8 mouse cellular contexts compared by ENCODE assay signal in the genomic region with DNA sequence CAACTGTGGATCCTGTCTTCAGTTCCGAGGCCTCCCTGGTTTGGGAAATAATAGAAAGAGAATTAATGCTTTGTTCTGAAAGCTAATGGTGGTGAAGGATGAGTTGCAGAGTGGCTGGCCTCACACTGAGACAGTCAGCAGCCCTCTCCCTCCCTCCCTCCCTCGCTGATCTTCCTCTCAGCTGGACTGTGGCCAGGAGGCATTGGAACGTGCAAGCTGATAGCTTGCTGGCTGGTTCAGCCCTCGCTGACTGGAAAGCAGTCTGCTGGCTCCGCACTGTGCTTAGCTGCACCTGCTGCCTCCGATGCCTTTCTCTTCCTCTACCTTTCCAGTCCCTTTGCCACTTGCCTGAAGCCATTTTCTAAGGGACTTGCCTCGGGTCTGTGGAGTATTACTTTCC.
DNase-seq lines count a peak whose midpoint lies in the region; ATAC-seq and TF ChIP-seq lines count a peak whose summit lies in the region.

No protein-coding gene starts in this region.

- 40% methylated on average over 7 of the region's 7 CpGs for WGBS in lung, adult 2 months
- 7% methylated on average over 7 of the region's 7 CpGs for WGBS in heart, embryonic 10.5 days
- 26% methylated on average over 7 of the region's 7 CpGs for WGBS in kidney, embryonic 14.5 days
- WGBS in stomach, postnatal 0 days: 20% methylated on average over 7 of the region's 7 CpGs

- H3K4me1 ChIP-seq in lung, adult 2 months (ENCODE audit: control insufficient read depth, insufficient read depth, low read length): peaks cover 4% of the 10 kb centered on the region; the same call in 1 of the 2 replicates
- peaks cover 64% of the 10 kb centered on the region for H3K4me1 ChIP-seq in heart, embryonic 10.5 days
- H3K4me1 ChIP-seq in kidney, embryonic 14.5 days (ENCODE audit: control insufficient read depth, insufficient read depth, low read length): 0 out of 2 replicates have a peak, but pooled peaks cover 8% of the 10 kb centered on the region
- H3K4me1 ChIP-seq in stomach, postnatal 0 days (replicated peaks; ENCODE audit: control insufficient read depth, insufficient read depth): no peaks in the 10 kb centered on the region

- no peak overlapping the region for H3K4me3 ChIP-seq in lung, adult 2 months (replicated peaks; ENCODE audit: extremely low read depth, low read depth, low read length)
- H3K4me3 ChIP-seq in heart, embryonic 10.5 days: peak overlapping the region; percentile 33; the same call in 1 of the 2 replicates
- no peak overlapping the region for H3K4me3 ChIP-seq in kidney, embryonic 14.5 days (ENCODE audit: low read length)
- no peak overlapping the region for H3K4me3 ChIP-seq in stomach, postnatal 0 days (ENCODE audit: low read depth, low read length)

- H3K27me3 ChIP-seq in heart, embryonic 10.5 days (ENCODE audit: insufficient read depth, poor library complexity, severe bottlenecking): no peaks in the 10 kb centered on the region
- no peaks in the 10 kb centered on the region for H3K27me3 ChIP-seq in kidney, embryonic 14.5 days (ENCODE audit: control insufficient read depth, insufficient read depth, low read length)
- no peaks in the 10 kb centered on the region for H3K27me3 ChIP-seq in stomach, postnatal 0 days (ENCODE audit: control insufficient read depth, insufficient read depth, low read length)

- no peaks in the 10 kb centered on the region for H3K36me3 ChIP-seq in heart, embryonic 10.5 days
- no peaks in the 10 kb centered on the region for H3K36me3 ChIP-seq in kidney, embryonic 14.5 days (ENCODE audit: control insufficient read depth, insufficient read depth, low read length)
- no peaks in the 10 kb centered on the region for H3K36me3 ChIP-seq in stomach, postnatal 0 days (ENCODE audit: control insufficient read depth, insufficient read depth, low read length)

- no peak overlapping the region for H3K4me2 ChIP-seq in kidney, embryonic 14.5 days (replicated peaks; ENCODE audit: low read depth, low read length)
- H3K4me2 ChIP-seq in stomach, postnatal 0 days (replicated peaks; ENCODE audit: low read depth): no peak overlapping the region

- no peak overlapping the region for H3K9ac ChIP-seq in kidney, embryonic 14.5 days (ENCODE audit: low read depth, low read length)
- H3K9ac ChIP-seq in stomach, postnatal 0 days (ENCODE audit: low read length): no peak overlapping the region

- ATAC-seq in kidney, embryonic 14.5 days (ENCODE audit: low FRiP score, low TSS enrichment): peak; percentile 75
- ATAC-seq in megakaryocyte progenitor cell, adult 5-6 weeks (replicated peaks; ENCODE audit: poor library complexity): peak; percentile 62
- no peak for ATAC-seq in stomach, postnatal 0 days (ENCODE audit: low FRiP score, low TSS enrichment)

- H3K27ac ChIP-seq in heart, embryonic 10.5 days: peak overlapping the region; percentile 47; the same call in 1 of the 2 replicates
- H3K27ac ChIP-seq in kidney, embryonic 14.5 days (ENCODE audit: low read depth, low read length): no peak overlapping the region
- no peak overlapping the region for H3K27ac ChIP-seq in stomach, postnatal 0 days (replicated peaks)

- TF ChIP-seq CTCF in lung, adult 2 months (IDR thresholded peaks at IDR 0.05; ENCODE audit: insufficient read depth, low read length): no peak
- TF ChIP-seq CTCF in stomach, postnatal 0 days (IDR thresholded peaks at IDR 0.05; ENCODE audit: low read depth): no peak

- TF ChIP-seq EP300 in stomach, postnatal 0 days (optimal IDR thresholded peaks at IDR 0.05): no peak

- peak; percentile 45 to 58 for DNase-seq in lung, adult 18-20 months
- no peak for DNase-seq in lung, adult 2 months
- peak; percentile 63 for DNase-seq in embryo, embryonic 10 days (ENCODE audit: low spot score)
- DNase-seq in heart, embryonic 10.5 days (ENCODE audit: low spot score): peak; percentile 91
- peak; percentile 41 for DNase-seq in stomach, postnatal 0 days (ENCODE audit: low spot score)
- DNase-seq in spleen, postnatal 4 days (ENCODE audit: low spot score in 2 of 2): no peak

- no peaks in the 10 kb centered on the region for H3K9me3 ChIP-seq in heart, embryonic 10.5 days
- no peaks in the 10 kb centered on the region for H3K9me3 ChIP-seq in kidney, embryonic 14.5 days (ENCODE audit: control insufficient read depth, low read length)
- no peaks in the 10 kb centered on the region for H3K9me3 ChIP-seq in stomach, postnatal 0 days (ENCODE audit: control insufficient read depth, low read length)

- TF ChIP-seq POLR2A in lung, adult 2 months (IDR thresholded peaks at IDR 0.05; ENCODE audit: borderline replicate concordance, extremely low read depth, low read depth, low read length): no peak

Comparison
In these comparisons a context has a peak if more than half of its experiments do, and no peak if none do; other contexts are left out.
1. DNase-seq: peak in lung, adult 18-20 months (2 of 2), embryo, embryonic 10 days (single experiment), heart, embryonic 10.5 days (single experiment) and stomach, postnatal 0 days (single experiment); none in lung, adult 2 months (single experiment) and spleen, postnatal 4 days (0 of 2).